Mouse (Mus musculus) naive thymus-derived CD4-positive, alpha-beta T cell, adult 2 months (primary cell): ENCODE data around the gene Olfr177.

Experiments
- DNase-seq: peaks from one replicate; pipeline ENCODE4 v3.0.0-alpha.2; 2011; ENCODE audit warnings: low read depth

The Olfr177 gene

DNA sequence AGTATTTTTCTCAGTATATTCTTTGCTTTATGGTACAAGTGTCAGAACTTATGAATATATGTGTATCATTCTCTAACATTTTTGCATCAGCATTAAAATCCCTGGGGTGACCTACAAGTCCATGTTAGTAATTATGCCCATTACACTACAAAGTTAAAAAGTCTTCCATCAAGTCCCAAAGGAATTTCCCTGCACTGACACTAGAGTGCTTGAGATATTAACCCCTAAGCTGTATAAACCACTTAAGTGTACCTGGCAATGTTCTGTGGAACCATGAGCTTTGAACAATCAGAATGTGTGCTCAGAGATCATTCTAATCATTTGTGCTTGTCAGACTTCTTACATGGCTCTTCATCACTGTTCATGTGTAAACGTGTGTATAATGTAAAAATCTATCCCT is at the start of gene Olfr177:
TSS of gene Olfr177 (minus strand) at position 101 of the 400 bp plus-strand sequence.
- no peak for DNase-seq

GRCm38 (mm10) chr16:58891963-58892362 is 17.4 kb upstream of the Olfr177 start, which contains the start of gene Olfr178:
Olfr178 (minus strand) TSS chr16:58892063.
- no peak for DNase-seq

DNA sequence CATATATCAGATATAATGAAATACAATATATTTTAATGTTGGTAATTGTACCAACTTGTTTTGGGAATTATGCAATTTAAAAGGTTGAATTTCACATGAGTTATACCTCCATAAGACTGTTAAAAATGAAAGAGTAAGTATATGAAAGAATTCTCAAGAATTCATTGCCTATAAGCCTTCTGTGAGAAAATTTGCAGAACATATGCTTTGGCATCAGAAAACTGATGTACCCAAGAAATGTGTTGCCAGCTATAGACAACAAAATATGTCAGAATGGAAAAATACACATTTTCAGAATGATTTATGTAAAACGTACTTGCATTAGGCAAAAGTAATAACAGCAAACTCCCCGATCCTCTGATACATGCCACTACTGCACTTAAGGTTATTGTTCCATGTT is 9.8 kb upstream of the Olfr177 start:
- DNase-seq = no peak

- no peak for DNase-seq
Observed at GRCm38 (mm10) chr16:58861479-58861878, 13.1 kb downstream of the Olfr177 start.

- DNase-seq = no peak
Observed at GRCm38 (mm10) chr16:58860032-58860737, 14.4 kb downstream of the Olfr177 start.

DNA sequence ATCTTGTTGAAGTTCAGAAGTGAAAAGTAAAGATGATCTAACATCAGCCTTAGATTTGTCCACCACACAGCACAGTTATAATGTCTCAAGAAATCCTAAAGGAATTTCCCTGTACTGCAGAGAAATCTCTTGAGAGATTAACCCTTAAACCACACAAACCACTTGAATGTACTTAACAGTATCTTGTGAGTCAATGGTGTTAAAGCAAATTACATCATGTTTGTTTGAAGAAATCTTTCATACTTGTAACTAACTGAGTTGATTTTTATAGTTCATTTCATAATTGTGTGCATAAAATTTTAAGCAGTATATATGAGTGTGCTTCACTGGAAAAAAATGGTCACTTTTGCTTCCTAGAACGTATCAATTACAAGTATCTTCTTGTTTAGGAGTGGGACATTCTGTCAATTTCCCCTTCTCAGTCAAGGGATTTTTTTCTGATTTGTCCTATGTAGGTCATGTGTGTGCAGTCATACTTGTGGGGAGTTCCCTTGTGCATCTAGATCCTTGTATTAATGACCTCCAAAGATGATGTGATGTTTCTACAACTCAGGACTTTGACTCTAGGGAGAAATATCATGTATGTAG is 47.7 kb downstream of the Olfr177 start, which contains the start of gene Olfr175-ps1:
TSS of gene Olfr175-ps1 (minus strand) at position 51 of the 588 bp plus-strand sequence.
- DNase-seq = no peak
